8 mouse cellular contexts compared by ENCODE assay signal in the genomic region with DNA sequence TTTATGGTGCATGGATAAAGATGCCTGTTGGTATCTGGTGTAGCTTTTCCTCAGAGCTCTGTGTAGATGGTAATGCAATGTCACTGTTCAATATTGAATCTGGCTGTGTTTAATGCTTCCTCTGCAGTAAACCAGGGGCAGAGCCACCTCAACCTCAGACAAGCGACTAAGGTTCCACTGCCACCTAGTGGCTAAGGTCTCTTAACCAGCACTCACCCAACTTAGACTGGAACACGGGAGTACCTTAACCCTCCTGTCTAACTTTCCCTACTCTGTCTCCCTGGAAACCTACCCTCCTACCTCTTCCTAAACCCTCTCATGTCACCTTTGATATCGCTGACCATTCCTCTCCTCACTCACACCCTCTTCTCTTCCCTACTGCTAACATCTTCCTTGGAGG.
DNase-seq lines count a peak whose midpoint lies in the region; ATAC-seq and TF ChIP-seq lines count a peak whose summit lies in the region.

No protein-coding gene starts in this region.

- H3K4me1 ChIP-seq in limb, embryonic 14.5 days (ENCODE audit: control insufficient read depth, insufficient read depth, low read length) = no peaks in the 10 kb centered on the region
- no peaks in the 10 kb centered on the region for H3K4me1 ChIP-seq in stomach, postnatal 0 days (replicated peaks; ENCODE audit: control insufficient read depth, insufficient read depth)

- no peak overlapping the region for H3K4me2 ChIP-seq in limb, embryonic 14.5 days (replicated peaks; ENCODE audit: low read depth, low read length, severe bottlenecking)
- no peak overlapping the region for H3K4me2 ChIP-seq in stomach, postnatal 0 days (replicated peaks; ENCODE audit: low read depth)

- no peaks in the 10 kb centered on the region for H3K36me3 ChIP-seq in limb, embryonic 14.5 days (ENCODE audit: control insufficient read depth, insufficient read depth, low read length)
- H3K36me3 ChIP-seq in stomach, postnatal 0 days (ENCODE audit: control insufficient read depth, insufficient read depth, low read length) = no peaks in the 10 kb centered on the region

- no peaks in the 10 kb centered on the region for H3K9me3 ChIP-seq in limb, embryonic 14.5 days (ENCODE audit: control insufficient read depth, low read length)
- no peaks in the 10 kb centered on the region for H3K9me3 ChIP-seq in stomach, postnatal 0 days (ENCODE audit: control insufficient read depth, low read length)

- TF ChIP-seq CTCF in stomach, postnatal 0 days (IDR thresholded peaks at IDR 0.05; ENCODE audit: low read depth) = peak; percentile 92

- H3K27ac ChIP-seq in limb, embryonic 14.5 days (replicated peaks; ENCODE audit: low read depth, low read length) = no peak overlapping the region
- no peak overlapping the region for H3K27ac ChIP-seq in stomach, postnatal 0 days (replicated peaks)

- 10% methylated on average over 3 of the region's 3 CpGs for WGBS in limb, embryonic 14.5 days
- 11% methylated on average over 3 of the region's 3 CpGs for WGBS in stomach, postnatal 0 days

- TF ChIP-seq EP300 in stomach, postnatal 0 days (optimal IDR thresholded peaks at IDR 0.05) = no peak

- peak; percentile 13 for DNase-seq in left cerebral cortex, adult 11 months (ENCODE audit: low spot score)
- no peak for DNase-seq in left cerebral cortex, adult 8-10 months (ENCODE audit: low spot score in 2 of 2)
- DNase-seq in cerebellum, adult 18-20 months = peak; percentile 38 to 39
- peak; percentile 11 for DNase-seq in kidney, adult 11 months
- peak; percentile 91 for DNase-seq in limb, embryonic 14.5 days (ENCODE audit: low spot score)
- DNase-seq in natural killer cell, adult 2 months (ENCODE audit: low spot score in 2 of 2) = peak; percentile 10 to 13
- DNase-seq in stomach, postnatal 0 days (ENCODE audit: low spot score) = peak; percentile 54

- peak; percentile 95 for ATAC-seq in frontal cortex, adult (ENCODE audit: low TSS enrichment)
- ATAC-seq in limb, embryonic 14.5 days (ENCODE audit: low FRiP score, low read depth) = peak; percentile 75
- ATAC-seq in stomach, postnatal 0 days (ENCODE audit: low FRiP score, low TSS enrichment) = no peak; the same call in 1 of the 2 replicates

- H3K4me3 ChIP-seq in limb, embryonic 14.5 days (replicated peaks; ENCODE audit: low read length) = no peak overlapping the region
- no peak overlapping the region for H3K4me3 ChIP-seq in stomach, postnatal 0 days (ENCODE audit: low read depth, low read length)

- H3K27me3 ChIP-seq in limb, embryonic 14.5 days (ENCODE audit: control insufficient read depth, insufficient read depth, low read length) = no peaks in the 10 kb centered on the region
- H3K27me3 ChIP-seq in stomach, postnatal 0 days (ENCODE audit: control insufficient read depth, insufficient read depth, low read length) = no peaks in the 10 kb centered on the region

- H3K9ac ChIP-seq in limb, embryonic 14.5 days (ENCODE audit: low read depth, low read length, severe bottlenecking) = no peak overlapping the region
- H3K9ac ChIP-seq in stomach, postnatal 0 days (ENCODE audit: low read length) = no peak overlapping the region

- no peak for TF ChIP-seq POLR2A in limb, embryonic 14.5 days (IDR thresholded peaks at IDR 0.05; ENCODE audit: borderline replicate concordance, extremely low read depth, insufficient read depth, insufficient read length)

Comparison
In these comparisons a context has a peak if more than half of its experiments do, and no peak if none do; other contexts are left out.
1. DNase-seq: peak in left cerebral cortex, adult 11 months (single experiment), cerebellum, adult 18-20 months (2 of 2), kidney, adult 11 months (single experiment), limb, embryonic 14.5 days (single experiment), natural killer cell, adult 2 months (2 of 2) and stomach, postnatal 0 days (single experiment); none in left cerebral cortex, adult 8-10 months (0 of 2).